Mouse (Mus musculus): ENCODE measurements around the gene Olfr514.
"Not testable (repeated sequence)": the region's sequence is repeated elsewhere in the genome, so short reads cannot be mapped to it uniquely, and the experiment has no call there.

The Olfr514 gene

DNA sequence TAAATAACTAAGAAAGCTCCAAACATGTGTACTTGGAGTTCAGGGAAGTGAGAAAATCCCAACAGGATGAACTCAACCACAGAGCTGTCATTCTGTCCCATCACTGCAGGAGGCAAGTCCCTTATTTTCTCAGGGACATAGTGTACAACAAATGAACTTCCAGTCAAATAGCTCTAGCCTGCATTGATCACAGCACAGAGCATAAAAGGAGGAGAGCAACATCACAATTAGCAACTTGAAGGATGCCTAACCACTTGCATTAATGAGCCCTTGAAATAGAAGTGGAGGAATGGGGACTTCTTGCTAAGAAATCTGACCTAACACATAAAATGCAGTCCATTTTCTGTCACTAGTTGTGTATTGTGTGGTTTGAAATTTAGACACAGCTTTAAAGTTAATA lies at the start of gene Olfr514:
Gene Olfr514 (minus strand): TSS at position 101 of the 400 bp plus-strand sequence.
- no peak for DNase-seq (ENCODE audit: low spot score in 2 of 2)

DNA sequence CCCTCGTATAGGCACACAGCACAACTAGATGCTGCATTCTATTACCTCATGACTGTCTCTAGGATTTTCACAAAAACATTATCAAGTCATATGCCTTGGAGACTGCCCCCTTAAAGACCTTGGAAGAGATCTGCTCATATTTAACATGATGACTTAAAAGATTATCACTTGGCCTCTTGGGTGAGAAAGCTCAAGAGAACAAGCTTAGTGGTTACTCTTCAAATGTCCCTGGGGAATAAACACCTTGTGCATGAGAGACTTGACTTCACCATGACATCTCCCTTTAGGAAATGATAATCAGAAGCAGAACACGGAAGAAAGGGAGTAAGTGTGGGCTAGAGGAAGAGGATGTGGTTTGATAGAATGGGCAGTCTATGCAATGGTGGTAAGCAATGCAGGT lies 46.5 kb upstream of the Olfr514 start, which contains the start of gene Olfr517:
Gene Olfr517 (minus strand): TSS at position 101 of the 400 bp plus-strand sequence.
- DNase-seq (ENCODE audit: low spot score in 2 of 2) = no peak

DNA sequence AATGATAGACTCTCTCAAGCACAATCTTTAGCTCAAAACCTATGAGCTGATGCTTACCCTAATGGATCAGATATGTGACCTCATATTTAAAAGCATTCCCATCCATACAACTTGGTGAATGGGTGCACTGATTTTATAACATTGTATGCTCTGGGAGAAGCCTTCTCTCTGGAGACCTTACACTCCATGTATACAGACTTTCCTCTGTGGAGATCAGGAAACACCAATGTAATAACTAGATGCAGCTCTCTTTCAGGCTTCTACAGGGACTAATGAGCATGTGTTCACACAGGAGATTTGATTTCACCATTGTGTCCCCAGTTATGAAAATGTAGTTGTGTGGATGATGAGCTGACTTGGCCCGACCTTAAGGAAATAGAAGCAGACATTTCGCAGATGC lies 24.6 kb upstream of the Olfr514 start, which contains the start of gene Olfr516:
Gene Olfr516 (minus strand): TSS at position 101 of the 400 bp plus-strand sequence.
- DNase-seq (ENCODE audit: low spot score in 2 of 2) = no peak

DNA sequence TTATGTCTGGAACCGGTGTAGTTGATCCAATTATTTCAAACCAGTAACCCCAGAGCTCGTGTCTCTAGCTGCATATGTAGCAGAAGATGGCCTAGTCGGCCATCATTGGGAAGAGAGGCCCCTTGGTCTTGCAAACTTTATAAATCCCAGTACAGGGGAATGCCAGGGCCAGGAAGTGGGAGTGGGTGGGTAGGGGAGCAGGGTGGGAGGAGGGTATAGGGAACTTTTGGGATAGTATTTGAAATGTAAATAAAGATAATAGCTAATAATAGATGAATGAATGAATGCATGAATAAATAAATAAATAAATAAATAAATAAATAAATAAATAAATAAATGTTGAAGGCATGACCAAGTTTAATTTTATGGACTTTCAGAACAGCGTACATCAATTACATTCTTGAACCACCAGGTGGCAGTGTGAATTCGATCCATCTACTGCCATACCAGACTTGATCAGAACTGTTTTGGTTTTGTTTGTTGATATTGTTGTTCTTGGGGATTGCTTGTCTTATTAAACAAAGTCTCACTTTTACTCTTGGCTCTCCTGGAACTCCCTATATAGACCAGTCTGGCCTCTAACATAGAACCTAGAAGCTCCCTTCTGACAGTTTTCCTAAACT lies 11.1 kb downstream of the Olfr514 start:
- DNase-seq (ENCODE audit: low spot score in 2 of 2) = not testable (repeated sequence)

DNA sequence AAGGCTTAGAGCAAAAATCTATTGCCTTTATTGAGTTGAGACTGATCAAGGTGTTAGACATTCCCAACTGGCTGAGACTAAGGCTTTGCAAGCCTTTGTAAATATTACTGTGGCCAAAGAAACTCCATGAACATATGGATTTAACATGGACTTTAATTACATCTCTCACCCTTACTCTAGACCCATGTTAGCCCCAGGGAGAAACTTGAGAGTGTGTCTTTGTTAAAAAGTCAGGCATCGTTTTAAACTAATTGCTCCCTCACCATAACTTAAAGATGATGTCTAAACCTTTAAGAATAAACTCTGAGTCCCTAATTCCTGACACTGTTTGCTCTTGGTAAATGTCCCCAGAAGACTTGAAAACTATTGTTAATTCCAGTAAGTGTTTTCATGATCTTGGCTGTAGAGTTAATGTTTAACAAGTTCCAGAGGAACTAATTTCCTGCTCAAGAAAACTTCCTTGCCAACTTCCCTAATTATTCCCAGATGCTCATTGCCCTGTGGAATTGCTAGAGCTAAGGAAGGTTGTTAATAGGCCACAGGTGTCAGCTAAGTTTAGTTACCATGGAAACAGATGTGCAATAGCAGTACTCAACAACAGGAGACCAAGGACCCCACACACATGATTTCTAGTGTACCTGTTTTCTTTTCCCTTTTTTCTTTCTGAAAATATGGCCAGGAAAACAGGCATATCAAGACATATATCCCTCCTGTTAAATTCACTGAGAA lies 28.4 kb downstream of the Olfr514 start:
- DNase-seq (ENCODE audit: low spot score in 2 of 2) = no peak
